Mouse (Mus musculus): Measurements from ENCODE around the gene Kmt5c.

The Kmt5c gene

DNA sequence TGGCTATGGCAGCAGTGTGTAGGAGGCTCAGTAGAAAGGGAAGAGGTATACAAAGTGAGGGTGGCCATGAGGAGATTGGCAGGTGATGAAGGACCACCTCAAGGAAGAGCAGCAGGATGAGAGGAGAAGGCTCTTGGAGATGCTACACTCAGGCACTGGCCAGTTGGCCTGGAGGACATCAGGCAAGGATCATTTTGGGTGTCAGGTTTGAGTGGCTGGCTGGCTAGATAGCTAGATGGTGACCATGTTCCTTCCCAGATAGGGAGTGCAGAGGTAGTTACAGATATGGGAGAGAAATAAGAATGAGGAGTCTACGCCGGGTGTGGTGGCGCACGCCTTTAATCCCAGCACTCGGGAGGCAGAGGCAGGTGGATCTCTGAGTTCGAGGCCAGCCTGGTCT, 5.0 kb downstream of the Kmt5c start:
- DNase-seq (ENCODE audit: extremely low read depth, insufficient read length, low spot score) = no peak

GRCm38 (mm10) chr7:4746326-4746980, 6.5 kb downstream of the Kmt5c start:
- no peak for DNase-seq (ENCODE audit: extremely low read depth, insufficient read length, low spot score)

GRCm38 (mm10) chr7:4747156-4747899, 7.4 kb downstream of the Kmt5c start:
- no peak for DNase-seq (ENCODE audit: extremely low read depth, insufficient read length, low spot score)

GRCm38 (mm10) chr7:4748321-4748720, 8.4 kb downstream of the Kmt5c start:
- no peak for DNase-seq (ENCODE audit: extremely low read depth, insufficient read length, low spot score)

DNA sequence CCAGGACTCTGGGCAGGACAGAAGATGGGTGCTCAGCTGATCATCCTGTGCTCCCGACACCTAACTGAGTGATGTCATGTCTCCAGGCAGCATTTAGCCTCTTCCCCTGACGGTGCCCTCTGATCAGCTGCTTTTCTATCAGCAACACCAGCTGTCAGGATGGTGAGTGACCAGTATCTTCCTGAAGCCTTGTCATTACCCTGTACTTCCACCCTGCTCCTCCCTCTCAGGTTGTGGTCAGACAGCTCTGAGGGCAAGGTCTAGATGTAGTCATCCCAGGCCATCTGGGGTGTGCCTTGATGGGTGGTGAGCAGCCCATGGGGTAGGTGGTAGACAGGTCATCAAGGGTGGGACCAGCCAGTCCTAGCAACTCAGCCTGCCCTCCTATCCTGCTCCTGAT, 9.3 kb downstream of the Kmt5c start:
- no peak for DNase-seq (ENCODE audit: extremely low read depth, insufficient read length, low spot score)

GRCm38 (mm10) chr7:4751971-4752820, 12.3 kb downstream of the Kmt5c start:
- DNase-seq (ENCODE audit: extremely low read depth, insufficient read length, low spot score) = no peak

GRCm38 (mm10) chr7:4752821-4753570, 13.1 kb downstream of the Kmt5c start, which contains the start of gene Cox6b2:
TSS of gene Cox6b2 (minus strand) at chr7:4753094.
- DNase-seq (ENCODE audit: extremely low read depth, insufficient read length, low spot score) = no peak

- no peak for DNase-seq (ENCODE audit: extremely low read depth, insufficient read length, low spot score)
Measured at GRCm38 (mm10) chr7:4759670-4760069, 19.8 kb downstream of the Kmt5c start.

DNA sequence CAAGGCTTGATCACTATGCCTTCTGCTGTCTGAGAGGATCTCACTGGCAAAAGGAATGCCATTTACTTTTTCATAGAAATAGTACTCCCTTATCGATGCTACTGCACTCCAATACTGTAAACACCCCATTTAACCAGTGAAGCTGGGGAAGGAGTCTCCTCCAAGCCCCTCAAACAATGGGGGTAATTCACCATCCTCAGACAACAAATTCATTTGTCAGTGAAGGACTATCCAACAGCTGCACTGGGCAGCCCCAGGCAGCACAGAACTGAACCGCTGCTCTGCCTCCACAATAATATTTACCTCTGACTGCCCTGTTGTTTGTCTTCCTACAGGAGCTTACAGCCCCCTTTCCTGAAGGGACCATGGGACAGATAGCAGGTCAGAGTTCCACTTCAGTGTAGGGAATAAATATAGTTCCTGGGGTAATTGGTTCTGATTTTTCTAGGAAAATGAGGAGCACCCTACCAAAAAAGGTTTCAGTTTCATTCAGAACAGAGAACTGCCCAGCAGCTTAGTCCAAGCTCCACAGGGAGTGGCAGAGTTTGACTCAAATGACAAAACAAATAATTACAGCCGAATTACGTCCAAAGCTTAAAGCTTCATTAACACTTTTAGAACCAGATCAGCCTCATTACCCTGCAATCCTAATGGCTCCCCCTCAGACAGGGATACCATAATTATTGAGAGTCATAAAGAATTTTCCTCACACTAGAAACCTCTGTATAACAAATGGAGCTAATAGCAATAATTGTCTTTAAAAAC, 25.2 kb downstream of the Kmt5c start:
- DNase-seq (ENCODE audit: extremely low read depth, insufficient read length, low spot score) = no peak

DNA sequence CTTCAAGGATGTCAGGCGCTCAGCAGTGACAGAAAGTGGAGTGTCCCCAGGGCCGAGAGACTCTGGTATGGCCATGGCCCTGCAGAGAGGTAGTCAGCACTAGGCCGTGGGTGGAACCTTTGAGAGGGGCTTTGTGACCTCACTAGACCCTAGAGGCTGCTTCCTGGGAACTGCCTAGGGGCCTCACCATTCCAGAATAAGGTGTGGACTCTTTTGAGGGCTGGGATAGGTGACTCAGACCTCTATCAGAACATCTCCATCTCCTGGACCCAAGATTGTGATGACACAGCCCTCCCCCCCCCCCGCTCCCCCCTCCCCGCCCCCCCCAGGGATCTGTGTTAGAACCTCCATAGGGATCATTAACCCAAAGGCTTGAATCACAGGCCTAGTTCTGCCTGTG, 31.3 kb downstream of the Kmt5c start, which contains the start of gene Fam71e2:
Gene Fam71e2 (minus strand): TSS at position 101 of the 400 bp plus-strand sequence.
- DNase-seq (ENCODE audit: extremely low read depth, insufficient read length, low spot score) = no peak

DNA sequence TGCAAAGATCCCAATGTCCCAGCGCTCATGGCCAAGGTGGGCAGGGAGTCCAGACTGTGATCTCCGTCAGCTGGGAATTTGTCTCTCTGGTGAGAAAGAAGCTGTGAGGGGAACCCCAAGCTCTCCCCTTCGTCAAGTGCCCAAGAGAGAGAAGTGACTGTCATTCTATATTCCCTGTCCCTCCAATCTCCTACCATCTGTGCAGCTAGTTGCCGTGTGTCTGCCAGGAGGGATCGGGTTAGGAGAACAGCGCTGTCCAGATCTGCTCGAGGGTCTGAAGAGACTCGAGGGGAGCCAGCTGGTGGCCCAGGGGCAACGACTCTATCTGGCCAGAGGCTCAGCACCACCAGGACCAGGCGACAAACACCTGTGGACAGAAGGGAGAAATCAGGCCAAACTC, 36.2 kb downstream of the Kmt5c start:
- no peak for DNase-seq (ENCODE audit: extremely low read depth, insufficient read length, low spot score)

- DNase-seq (ENCODE audit: extremely low read depth, insufficient read length, low spot score) = no peak
Measured at GRCm38 (mm10) chr7:4776861-4777830, 37.2 kb downstream of the Kmt5c start.

GRCm38 (mm10) chr7:4777851-4778637, 38.1 kb downstream of the Kmt5c start:
- no peak for DNase-seq (ENCODE audit: extremely low read depth, insufficient read length, low spot score)

GRCm38 (mm10) chr7:4779921-4780320, 40.0 kb downstream of the Kmt5c start:
- DNase-seq (ENCODE audit: extremely low read depth, insufficient read length, low spot score) = peak; percentile 37

GRCm38 (mm10) chr7:4782130-4782529, 42.2 kb downstream of the Kmt5c start:
- no peak for DNase-seq (ENCODE audit: extremely low read depth, insufficient read length, low spot score)

- no peak for DNase-seq (ENCODE audit: extremely low read depth, insufficient read length, low spot score)
Measured at GRCm38 (mm10) chr7:4782759-4783158, 42.8 kb downstream of the Kmt5c start, which contains the start of the genes Il11 and Tmem190. TSS of gene Il11 (minus strand) at chr7:4782859. TSS of gene Tmem190 (plus strand) at chr7:4782937.

DNA sequence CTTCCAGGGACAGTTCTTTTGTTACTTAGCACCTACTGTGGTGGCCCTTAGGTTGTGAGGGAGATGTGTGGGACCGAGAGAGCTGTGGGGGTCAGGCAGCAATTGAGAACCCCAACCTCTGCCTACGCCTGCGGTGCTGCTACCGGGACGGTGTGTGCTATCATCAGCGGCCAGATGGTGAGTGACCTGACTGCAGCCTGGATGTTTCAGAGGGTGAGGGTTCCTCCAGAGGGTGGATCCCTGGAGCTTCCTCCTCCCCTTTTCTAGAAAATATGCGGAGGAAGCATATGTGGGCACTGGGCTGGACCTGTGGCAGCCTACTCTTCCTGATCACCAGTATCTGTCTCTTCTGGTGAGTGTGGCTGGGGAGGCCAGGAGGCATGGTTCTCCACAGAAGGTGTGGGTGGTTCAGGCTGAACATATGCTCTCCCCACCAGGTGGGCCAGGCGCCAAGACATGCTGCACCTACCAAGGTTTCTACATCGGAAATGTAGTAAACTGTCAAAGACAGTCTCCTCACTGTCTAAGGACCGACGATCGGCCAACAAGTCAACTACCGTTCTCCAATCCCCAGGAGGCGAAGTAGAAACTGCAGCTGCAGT, 43.9 kb downstream of the Kmt5c start:
- no peak for DNase-seq (ENCODE audit: extremely low read depth, insufficient read length, low spot score)
